20 mouse cellular contexts compared by ENCODE assay signal in the genomic region with DNA sequence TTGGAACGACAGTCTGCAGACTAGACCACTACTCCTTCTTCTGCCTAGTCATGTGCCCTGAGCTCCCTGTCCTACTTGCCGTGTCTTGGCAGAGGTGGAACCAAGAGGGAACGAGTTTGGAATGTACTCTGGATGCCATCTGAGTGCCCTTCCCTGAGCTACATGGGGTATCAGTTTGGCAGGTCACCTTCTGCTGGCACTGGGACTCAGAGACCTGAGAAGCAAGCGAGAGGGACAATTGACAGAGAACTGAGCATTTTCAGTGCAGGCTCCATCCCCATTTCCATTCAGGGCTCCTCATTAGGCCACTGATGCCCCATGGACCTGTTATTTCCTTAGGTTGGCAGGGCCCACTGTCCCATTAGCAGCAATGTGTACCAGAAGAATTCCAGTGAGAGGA.
DNase-seq lines count a peak whose midpoint lies in the region; ATAC-seq and TF ChIP-seq lines count a peak whose summit lies in the region.
"Had no signal": no experiment of that assay in that cellular context is flagged by ENCODE, and none has a peak within 500 bp of the region (broad histone marks: within the 10 kb centered on the region; RNA-seq: fewer than 3 reads in every experiment).

No protein-coding gene starts in this region.

- H3K36me3 ChIP-seq in forebrain, postnatal 0 days (ENCODE audit: insufficient read depth), result no peaks in the 10 kb centered on the region
- no peaks in the 10 kb centered on the region for H3K36me3 ChIP-seq in forebrain, embryonic 13.5 days (ENCODE audit: poor library complexity, severe bottlenecking)
- H3K36me3 ChIP-seq: hindbrain, embryonic 12.5 days; kidney, embryonic 15.5 days; liver, embryonic 13.5 days; lung, embryonic 15.5 days; neural tube, embryonic 15.5 days had no signal

- H3K27ac ChIP-seq in forebrain, postnatal 0 days (ENCODE audit: low read depth, low read length), result no peak overlapping the region
- no peak overlapping the region for H3K27ac ChIP-seq in forebrain, embryonic 13.5 days
- peak overlapping the region; percentile 62 for H3K27ac ChIP-seq in cortical plate, adult 2 months (ENCODE audit: insufficient read depth, low read length)
- H3K27ac ChIP-seq: hindbrain, embryonic 12.5 days; kidney, embryonic 15.5 days; liver, embryonic 13.5 days; lung, embryonic 15.5 days; macrophage; neural tube, embryonic 15.5 days had no signal

- no peak for TF ChIP-seq CTCF in forebrain, postnatal 0 days (IDR thresholded peaks at IDR 0.05; ENCODE audit: low read depth)
- no peak for TF ChIP-seq CTCF in cortical plate, adult 2 months (IDR thresholded peaks at IDR 0.05; ENCODE audit: extremely low read depth, insufficient read depth, low read length)

- no peak for TF ChIP-seq POLR2A in cortical plate, adult 2 months (IDR thresholded peaks at IDR 0.05; ENCODE audit: extremely low read depth, insufficient read depth, low read length)

- peak; percentile 38 for ATAC-seq in forebrain, postnatal 0 days
- no peak for ATAC-seq in forebrain, embryonic 13.5 days
- ATAC-seq: activated CD4-positive, CD25-positive, alpha-beta regulatory T cell, adult 4 months; intestine, embryonic 16.5 days; Patski had no signal

- DNase-seq in forebrain, postnatal 0 days, result no peak
- peak; percentile 32 to 62 for DNase-seq in layer of hippocampus, adult 18-20 months (ENCODE audit: low spot score in 2 of 2)
- DNase-seq in layer of hippocampus, postnatal 25 days (ENCODE audit: extremely low spot score in 1 of 2, low spot score in 1 of 2), result no peak
- DNase-seq in layer of hippocampus, adult 9-11 months, result peak; percentile 78
- no peak for DNase-seq in Muller cell, postnatal 12 days (ENCODE audit: inconsistent ontology term)
- DNase-seq: adrenal gland, postnatal 25 days; cerebellum, postnatal 25 days; liver, embryonic 13.5 days; retina, postnatal 1 day had no signal

- no peaks in the 10 kb centered on the region for H3K27me3 ChIP-seq in forebrain, postnatal 0 days (ENCODE audit: insufficient read depth, low read length)
- H3K27me3 ChIP-seq in forebrain, embryonic 13.5 days, result no peaks in the 10 kb centered on the region
- H3K27me3 ChIP-seq: hindbrain, embryonic 12.5 days; kidney, embryonic 15.5 days; liver, embryonic 13.5 days; neural tube, embryonic 15.5 days; Patski had no signal

- no peak overlapping the region for H3K9ac ChIP-seq in forebrain, postnatal 0 days
- H3K9ac ChIP-seq in forebrain, embryonic 13.5 days, result no peak overlapping the region
- H3K9ac ChIP-seq: hindbrain, embryonic 12.5 days; kidney, embryonic 15.5 days; liver, embryonic 13.5 days; lung, embryonic 15.5 days; neural tube, embryonic 15.5 days had no signal

- WGBS in forebrain, postnatal 0 days, result 62% methylated on average over 4 of the region's 4 CpGs
- 65% methylated on average over 4 of the region's 4 CpGs for WGBS in forebrain, embryonic 13.5 days

- H3K9me3 ChIP-seq in forebrain, postnatal 0 days (ENCODE audit: low read length), result no peaks in the 10 kb centered on the region
- H3K9me3 ChIP-seq in forebrain, embryonic 13.5 days (replicated peaks), result no peaks in the 10 kb centered on the region
- H3K9me3 ChIP-seq: hindbrain, embryonic 12.5 days; kidney, embryonic 15.5 days; liver, embryonic 13.5 days; lung, embryonic 15.5 days; neural tube, embryonic 15.5 days had no signal

- no peaks in the 10 kb centered on the region for H3K4me1 ChIP-seq in forebrain, postnatal 0 days (ENCODE audit: insufficient read depth)
- no peaks in the 10 kb centered on the region for H3K4me1 ChIP-seq in forebrain, embryonic 13.5 days
- H3K4me1 ChIP-seq in cortical plate, adult 2 months (ENCODE audit: control insufficient read depth, insufficient read depth, low read length), result no peaks in the 10 kb centered on the region
- H3K4me1 ChIP-seq: hindbrain, embryonic 12.5 days; kidney, embryonic 15.5 days; liver, embryonic 13.5 days; lung, embryonic 15.5 days; neural tube, embryonic 15.5 days had no signal

- H3K4me2 ChIP-seq in forebrain, postnatal 0 days (ENCODE audit: low read depth), result no peak overlapping the region
- H3K4me2 ChIP-seq in forebrain, embryonic 13.5 days, result no peak overlapping the region
- H3K4me2 ChIP-seq: hindbrain, embryonic 12.5 days; kidney, embryonic 15.5 days; liver, embryonic 13.5 days; lung, embryonic 15.5 days; midbrain, embryonic 11.5 days; neural tube, embryonic 15.5 days had no signal

- H3K4me3 ChIP-seq in forebrain, postnatal 0 days (ENCODE audit: low read depth, low read length), result no peak overlapping the region
- no peak overlapping the region for H3K4me3 ChIP-seq in forebrain, embryonic 13.5 days
- H3K4me3 ChIP-seq in cortical plate, adult 2 months (ENCODE audit: insufficient read depth, low read length), result no peak overlapping the region
- H3K4me3 ChIP-seq: hindbrain, embryonic 12.5 days; kidney, embryonic 15.5 days; liver, embryonic 13.5 days; lung, embryonic 15.5 days; neural tube, embryonic 15.5 days had no signal

Comparison
In these comparisons a context has a peak if more than half of its experiments do, and no peak if none do; other contexts are left out.
1. DNase-seq: peak in layer of hippocampus, adult 18-20 months (2 of 2) and layer of hippocampus, adult 9-11 months (single experiment); none in forebrain, postnatal 0 days (single experiment), layer of hippocampus, postnatal 25 days (0 of 2) and Muller cell, postnatal 12 days (single experiment).